Mouse (Mus musculus): Measurements from ENCODE around the gene Phyhipl. TPM values are rescaled to one million over a fixed set of nuclear protein-coding genes. Genes with fewer than 3 reads are reported as not detected.

Gene Phyhipl
- polyA plus RNA-seq, 1 experiment, result not detected

DNA sequence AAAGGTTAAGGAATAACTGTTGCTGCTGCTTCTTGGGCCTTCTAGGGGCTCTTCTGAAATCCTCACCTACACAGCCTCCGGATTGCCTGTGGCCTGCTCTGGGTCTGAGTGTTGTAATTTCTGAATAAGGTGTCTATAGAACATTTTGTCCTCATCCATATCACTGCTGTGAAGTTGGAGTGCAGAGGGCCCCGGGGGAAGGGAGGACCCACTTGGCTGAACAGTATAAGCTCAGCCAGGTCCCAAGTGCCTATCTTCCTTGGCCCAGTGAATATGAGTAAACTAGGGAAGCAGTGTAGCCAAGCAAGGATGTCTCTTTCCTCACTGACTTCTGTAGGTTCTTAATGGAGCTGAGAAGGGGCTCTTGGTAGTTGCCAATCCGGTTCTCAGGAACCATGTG, 103.2 kb downstream of the Phyhipl start:
- no peak for TF ChIP-seq POLR2A (IDR thresholded peaks at IDR 0.05; ENCODE audit: insufficient read depth, low read depth, low read length)
- TF ChIP-seq CTCF (IDR thresholded peaks at IDR 0.05; ENCODE audit: insufficient read depth, low read depth, low read length), result no peak
- Histone ChIP-seq H3K27ac (ENCODE audit: insufficient read depth, low read depth, low read length) (no peak overlapping the region), H3K4me1 (ENCODE audit: control insufficient read depth, insufficient read depth, low read length) (peaks cover 3% of the 10 kb centered on the region), H3K4me3 (ENCODE audit: insufficient read depth, low read depth, low read length) (no peak overlapping the region)
- 98% methylated on average over 3 of the region's 3 CpGs for WGBS

DNA sequence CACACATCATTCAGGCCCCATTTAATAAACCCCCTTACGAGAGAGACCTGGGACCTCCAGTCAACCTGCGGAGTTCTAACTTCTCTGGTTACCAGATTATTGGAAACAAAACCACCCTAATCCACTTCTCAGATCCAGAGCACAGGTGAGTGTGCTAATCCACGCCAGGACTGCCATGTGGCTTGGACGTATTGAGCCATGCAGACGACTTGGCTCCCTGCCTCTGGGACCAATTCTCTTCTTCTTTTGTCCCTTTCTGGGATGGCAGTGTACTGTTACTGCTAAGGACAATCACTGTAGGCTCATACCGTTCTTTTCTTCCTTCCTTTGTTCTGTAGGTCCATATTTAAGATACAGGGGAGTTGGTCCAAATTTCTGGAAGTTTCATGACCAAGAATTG, 112.9 kb downstream of the Phyhipl start:
- Histone ChIP-seq H3K27ac (ENCODE audit: insufficient read depth, low read depth, low read length) (no peak overlapping the region), H3K4me3 (ENCODE audit: insufficient read depth, low read depth, low read length) (no peak overlapping the region), H3K4me1 (ENCODE audit: control insufficient read depth, insufficient read depth, low read length) (no peaks in the 10 kb centered on the region)
- TF ChIP-seq POLR2A (IDR thresholded peaks at IDR 0.05; ENCODE audit: insufficient read depth, low read depth, low read length) (no peak), CTCF (IDR thresholded peaks at IDR 0.05; ENCODE audit: insufficient read depth, low read depth, low read length) (no peak)
- 65% methylated on average over 6 of the region's 6 CpGs for WGBS

DNA sequence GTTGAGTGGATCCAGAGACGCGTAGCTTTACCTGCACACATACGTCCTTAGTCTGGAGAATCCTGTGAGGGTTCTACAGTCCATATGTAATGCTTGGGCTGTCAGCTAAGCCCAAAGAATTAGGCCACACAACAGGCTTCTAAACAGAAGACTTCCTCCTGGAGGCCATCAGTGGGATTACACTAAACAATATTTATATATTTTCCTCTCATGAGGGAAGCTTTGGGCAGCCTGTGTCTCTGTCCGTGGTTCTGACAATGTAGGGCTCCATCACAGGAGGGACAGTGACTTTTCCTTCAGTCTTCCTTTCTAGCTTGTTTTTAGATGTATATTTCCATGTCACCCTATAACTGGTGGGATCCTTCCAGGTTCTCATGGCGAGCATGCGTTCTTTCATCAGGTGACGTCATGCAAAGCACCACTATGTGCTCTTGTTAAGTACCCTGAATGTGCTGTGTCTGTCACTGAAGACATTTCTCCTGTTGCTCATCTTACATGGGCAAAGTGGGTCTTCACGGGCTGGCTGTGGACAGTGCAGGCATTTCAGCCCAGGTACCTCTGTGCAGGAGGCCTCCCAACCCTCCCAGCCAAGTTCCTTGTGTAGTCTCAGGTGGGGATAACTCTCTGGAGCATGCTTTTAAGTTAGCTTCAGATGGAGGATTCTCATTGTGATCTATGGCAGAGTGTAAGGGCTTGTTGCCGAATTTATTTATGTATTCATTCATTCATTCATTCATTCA, 115.1 kb downstream of the Phyhipl start:
- TF ChIP-seq POLR2A (IDR thresholded peaks at IDR 0.05; ENCODE audit: insufficient read depth, low read depth, low read length) (no peak), CTCF (IDR thresholded peaks at IDR 0.05; ENCODE audit: insufficient read depth, low read depth, low read length) (no peak)
- no peaks in the 10 kb centered on the region for H3K4me1 ChIP-seq (ENCODE audit: control insufficient read depth, insufficient read depth, low read length)
- no peak overlapping the region for H3K27ac ChIP-seq (ENCODE audit: insufficient read depth, low read depth, low read length)
- no peak overlapping the region for H3K4me3 ChIP-seq (ENCODE audit: insufficient read depth, low read depth, low read length)
- WGBS, result 86% methylated on average over 9 of the region's 9 CpGs

DNA sequence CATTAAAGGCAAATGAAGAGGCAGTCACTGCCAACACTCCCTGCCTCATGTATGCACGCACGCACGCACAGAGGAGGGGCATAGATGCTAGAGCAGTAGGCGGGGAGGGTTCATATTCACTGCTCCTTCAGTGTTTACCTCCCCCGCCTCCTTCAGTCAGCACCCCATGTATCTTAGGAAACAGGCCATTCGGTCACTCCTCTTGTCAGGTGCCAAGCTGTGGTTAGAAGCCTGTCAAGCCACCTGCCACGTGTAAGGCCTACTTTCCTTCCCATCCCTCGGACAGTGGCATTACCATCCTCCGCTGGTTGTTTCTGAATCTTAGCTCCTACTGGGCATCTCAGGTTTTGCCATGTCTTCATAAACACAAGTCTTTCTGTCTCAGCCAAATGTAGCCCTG, 116.5 kb downstream of the Phyhipl start:
- no peaks in the 10 kb centered on the region for H3K4me1 ChIP-seq (ENCODE audit: control insufficient read depth, insufficient read depth, low read length)
- no peak overlapping the region for H3K27ac ChIP-seq (ENCODE audit: insufficient read depth, low read depth, low read length)
- 87% methylated on average over 9 of the region's 9 CpGs for WGBS
- TF ChIP-seq POLR2A (IDR thresholded peaks at IDR 0.05; ENCODE audit: insufficient read depth, low read depth, low read length) (no peak), CTCF (IDR thresholded peaks at IDR 0.05; ENCODE audit: insufficient read depth, low read depth, low read length) (no peak)
- H3K4me3 ChIP-seq (ENCODE audit: insufficient read depth, low read depth, low read length), result no peak overlapping the region

GRCm38 (mm10) chr10:70537694-70538093, 118.1 kb downstream of the Phyhipl start:
- Histone ChIP-seq H3K4me1 (ENCODE audit: control insufficient read depth, insufficient read depth, low read length) (peaks cover 10% of the 10 kb centered on the region), H3K27ac (ENCODE audit: insufficient read depth, low read depth, low read length) (no peak overlapping the region), H3K4me3 (ENCODE audit: insufficient read depth, low read depth, low read length) (no peak overlapping the region)
- WGBS, result 67% methylated on average over 10 of the region's 10 CpGs
- TF ChIP-seq POLR2A (IDR thresholded peaks at IDR 0.05; ENCODE audit: insufficient read depth, low read depth, low read length), result no peak
- TF ChIP-seq CTCF (IDR thresholded peaks at IDR 0.05; ENCODE audit: insufficient read depth, low read depth, low read length), result no peak

GRCm38 (mm10) chr10:70535401-70535800, 120.4 kb downstream of the Phyhipl start:
- TF ChIP-seq CTCF (IDR thresholded peaks at IDR 0.05; ENCODE audit: insufficient read depth, low read depth, low read length) (no peak), POLR2A (IDR thresholded peaks at IDR 0.05; ENCODE audit: insufficient read depth, low read depth, low read length) (no peak)

DNA sequence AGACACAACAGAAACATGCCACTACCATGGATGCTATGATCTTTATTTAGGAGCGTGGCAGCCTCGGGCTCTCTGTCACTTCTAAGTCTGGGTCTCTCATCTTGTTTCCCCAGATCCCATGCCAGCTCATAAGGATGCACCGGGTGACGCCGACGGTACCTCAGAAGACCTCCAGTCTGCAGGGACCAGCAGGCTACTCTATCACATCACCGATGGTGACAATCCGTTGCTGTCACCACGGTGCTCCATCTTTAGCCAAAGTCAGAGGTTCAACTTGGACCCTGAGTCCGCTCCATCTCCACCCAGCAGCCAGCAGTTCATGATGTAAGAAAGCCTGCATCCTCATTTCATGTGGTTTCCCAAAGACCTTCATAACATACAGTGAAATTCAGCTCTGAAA, 121.2 kb downstream of the Phyhipl start:
- Histone ChIP-seq H3K4me3 (ENCODE audit: insufficient read depth, low read depth, low read length) (no peak overlapping the region), H3K27ac (ENCODE audit: insufficient read depth, low read depth, low read length) (no peak overlapping the region), H3K4me1 (ENCODE audit: control insufficient read depth, insufficient read depth, low read length) (peaks cover 16% of the 10 kb centered on the region)
- TF ChIP-seq CTCF (IDR thresholded peaks at IDR 0.05; ENCODE audit: insufficient read depth, low read depth, low read length), result no peak
- TF ChIP-seq POLR2A (IDR thresholded peaks at IDR 0.05; ENCODE audit: insufficient read depth, low read depth, low read length), result no peak
- 93% methylated on average over 10 of the region's 10 CpGs for WGBS

More at GRCm38 (mm10) chr10:70535401-70535800, 120.4 kb downstream of the Phyhipl start:
- no peak overlapping the region for H3K4me3 ChIP-seq (ENCODE audit: insufficient read depth, low read depth, low read length)
- peaks cover 13% of the 10 kb centered on the region for H3K4me1 ChIP-seq (ENCODE audit: control insufficient read depth, insufficient read depth, low read length)
- H3K27ac ChIP-seq (ENCODE audit: insufficient read depth, low read depth, low read length), result no peak overlapping the region
- 90% methylated on average over 12 of the region's 12 CpGs for WGBS

GRCm38 (mm10) chr10:70533986-70534385, 121.8 kb downstream of the Phyhipl start:
- H3K4me1 ChIP-seq (ENCODE audit: control insufficient read depth, insufficient read depth, low read length), result peaks cover 21% of the 10 kb centered on the region
- 83% methylated on average over 12 of the region's 12 CpGs for WGBS
- H3K27ac ChIP-seq (ENCODE audit: insufficient read depth, low read depth, low read length), result peak overlapping the region; percentile 32; the same call in 1 of the 2 replicates
- H3K4me3 ChIP-seq (ENCODE audit: insufficient read depth, low read depth, low read length), result no peak overlapping the region
- TF ChIP-seq CTCF (IDR thresholded peaks at IDR 0.05; ENCODE audit: insufficient read depth, low read depth, low read length) (no peak), POLR2A (IDR thresholded peaks at IDR 0.05; ENCODE audit: insufficient read depth, low read depth, low read length) (no peak)

GRCm38 (mm10) chr10:70533301-70533781, 122.4 kb downstream of the Phyhipl start:
- TF ChIP-seq POLR2A (IDR thresholded peaks at IDR 0.05; ENCODE audit: insufficient read depth, low read depth, low read length) (no peak), CTCF (IDR thresholded peaks at IDR 0.05; ENCODE audit: insufficient read depth, low read depth, low read length) (no peak)
- Histone ChIP-seq H3K27ac (ENCODE audit: insufficient read depth, low read depth, low read length) (peak overlapping the region; percentile 76), H3K4me1 (ENCODE audit: control insufficient read depth, insufficient read depth, low read length) (peaks cover 21% of the 10 kb centered on the region), H3K4me3 (ENCODE audit: insufficient read depth, low read depth, low read length) (no peak overlapping the region)
- WGBS, result 42% methylated on average over 8 of the region's 8 CpGs
